Mouse (Mus musculus) lung, embryonic 14.5 days (tissue): ENCODE results near the gene Prim1. TPM values are rescaled to one million over a fixed set of nuclear protein-coding genes. Genes with fewer than 3 reads are reported as not detected.

ENCODE experiments used
- polyA plus RNA-seq: library from polyadenylated mRNA; unstranded; fragments of >200 nt; fragmentation: Nextera tagmentation; extraction: Ambion mirVana; gene quantifications from 2 replicates; pipeline ENCODE4 v1.2.1, GENCODE M21; 2014

The Prim1 gene
- polyA plus RNA-seq, 1 experiment from 2014 or later, result 95.7 TPM

Other genes with a start within 250 kb of the Prim1 start
- gene Rdh9, start 238.8 kb upstream of the Prim1 start, polyA plus RNA-seq, result 0.34 TPM in 1 of 2 replicates, not detected in the other
- not detected in 2 replicates for gene Rdh16, start 214.0 kb upstream of the Prim1 start, polyA plus RNA-seq
- gene Rdh19, start 165.2 kb upstream of the Prim1 start, polyA plus RNA-seq, result not detected in 2 replicates
- gene Rdh16f2, start 148.7 kb upstream of the Prim1 start, polyA plus RNA-seq, result not detected in 2 replicates
- not detected in 2 replicates for gene Rdh7, start 126.4 kb upstream of the Prim1 start, polyA plus RNA-seq
- gene Sdr9c7, start 116.7 kb upstream of the Prim1 start, polyA plus RNA-seq, result not detected in 2 replicates
- not detected in 2 replicates for gene Hsd17b6, start 7.6 kb upstream of the Prim1 start, polyA plus RNA-seq
- gene Naca, start 20.4 kb downstream of the Prim1 start, polyA plus RNA-seq, result 921 and 936 TPM in 2 replicates
- 548 and 570 TPM in 2 replicates for gene Ptges3, start 43.8 kb downstream of the Prim1 start, polyA plus RNA-seq
- 2,183 and 2,273 TPM in 2 replicates for gene Atp5b, start 68.1 kb downstream of the Prim1 start, polyA plus RNA-seq
- gene Baz2a, start 76.4 kb downstream of the Prim1 start, polyA plus RNA-seq, result 23.9 and 26.2 TPM in 2 replicates
- 26.5 and 27.6 TPM in 2 replicates for gene Rbms2, start 165.1 kb downstream of the Prim1 start, polyA plus RNA-seq
- gene Gls2, start 179.3 kb downstream of the Prim1 start, polyA plus RNA-seq, result 1.8 and 2.3 TPM in 2 replicates
- 27.3 and 29.9 TPM in 2 replicates for gene Spryd4, start 196.6 kb downstream of the Prim1 start, polyA plus RNA-seq
- gene Mip, start 210.7 kb downstream of the Prim1 start, polyA plus RNA-seq, result not detected in 2 replicates
- gene Timeless, start 216.9 kb downstream of the Prim1 start, polyA plus RNA-seq, result 70.2 and 71.5 TPM in 2 replicates
- 0.18 and 0.67 TPM in 2 replicates for gene Apon, start 238.9 kb downstream of the Prim1 start, polyA plus RNA-seq